Mouse (Mus musculus): ENCODE data around the gene Gm4131. TPM values are rescaled to one million over a fixed set of nuclear protein-coding genes. Genes with fewer than 3 reads are reported as not detected.

Gm4131 gene
- polyA plus RNA-seq, 1 experiment from 2014 or later, result not detected

GRCm38 (mm10) chr14:62575862-62576261, 9.1 kb upstream of the Gm4131 start:
- 65% methylated on average over 8 of the region's 8 CpGs for WGBS (ENCODE audit: insufficient replicate concordance)

GRCm38 (mm10) chr14:62574906-62575305, 8.2 kb upstream of the Gm4131 start:
- 59% methylated on average over 6 of the region's 6 CpGs for WGBS (ENCODE audit: insufficient replicate concordance)
- no peak overlapping the region for H3K4me3 ChIP-seq (ENCODE audit: low read depth, low read length)
- no peak overlapping the region for H3K9ac ChIP-seq (ENCODE audit: low read depth, low read length)
- H3K27me3 ChIP-seq (ENCODE audit: control insufficient read depth, insufficient read depth, low read depth, low read length), result no peaks in the 10 kb centered on the region
- no peak overlapping the region for H3K27ac ChIP-seq (ENCODE audit: low read length)
- H3K4me2 ChIP-seq (ENCODE audit: low read depth, low read length), result no peak overlapping the region
- no peak for ATAC-seq (ENCODE audit: low read depth)
- no peaks in the 10 kb centered on the region for H3K4me1 ChIP-seq (ENCODE audit: control insufficient read depth, low read depth, low read length)
- no peaks in the 10 kb centered on the region for H3K9me3 ChIP-seq (replicated peaks; ENCODE audit: control insufficient read depth, low read length)
- H3K36me3 ChIP-seq (ENCODE audit: control insufficient read depth, insufficient read depth), result no peaks in the 10 kb centered on the region

More at GRCm38 (mm10) chr14:62575862-62576261, 9.1 kb upstream of the Gm4131 start:
- Histone ChIP-seq H3K4me1 (ENCODE audit: control insufficient read depth, low read depth, low read length) (no peaks in the 10 kb centered on the region), H3K9ac (ENCODE audit: low read depth, low read length) (no peak overlapping the region), H3K27ac (ENCODE audit: low read length) (no peak overlapping the region), H3K4me3 (ENCODE audit: low read depth, low read length) (no peak overlapping the region), H3K4me2 (ENCODE audit: low read depth, low read length) (no peak overlapping the region), H3K27me3 (ENCODE audit: control insufficient read depth, insufficient read depth, low read depth, low read length) (no peaks in the 10 kb centered on the region), H3K36me3 (ENCODE audit: control insufficient read depth, insufficient read depth) (no peaks in the 10 kb centered on the region), H3K9me3 (replicated peaks; ENCODE audit: control insufficient read depth, low read length) (no peaks in the 10 kb centered on the region)
- no peak for ATAC-seq (ENCODE audit: low read depth)

- Histone ChIP-seq H3K36me3 (ENCODE audit: control insufficient read depth, insufficient read depth) (no peaks in the 10 kb centered on the region), H3K9me3 (replicated peaks; ENCODE audit: control insufficient read depth, low read length) (no peaks in the 10 kb centered on the region), H3K4me1 (ENCODE audit: control insufficient read depth, low read depth, low read length) (no peaks in the 10 kb centered on the region), H3K27ac (ENCODE audit: low read length) (no peak overlapping the region), H3K9ac (ENCODE audit: low read depth, low read length) (no peak overlapping the region), H3K4me3 (ENCODE audit: low read depth, low read length) (no peak overlapping the region), H3K4me2 (ENCODE audit: low read depth, low read length) (no peak overlapping the region), H3K27me3 (ENCODE audit: control insufficient read depth, insufficient read depth, low read depth, low read length) (no peaks in the 10 kb centered on the region)
- ATAC-seq (ENCODE audit: low read depth), result no peak
- 2% methylated on average over 2 of the region's 3 CpGs for WGBS (ENCODE audit: insufficient replicate concordance)
These were observed 6.7 kb upstream of the Gm4131 start for GRCm38 (mm10) chr14:62573454-62573853.

- Histone ChIP-seq H3K36me3 (ENCODE audit: control insufficient read depth, insufficient read depth) (no peaks in the 10 kb centered on the region), H3K4me2 (ENCODE audit: low read depth, low read length) (no peak overlapping the region), H3K27me3 (ENCODE audit: control insufficient read depth, insufficient read depth, low read depth, low read length) (no peaks in the 10 kb centered on the region), H3K9me3 (replicated peaks; ENCODE audit: control insufficient read depth, low read length) (no peaks in the 10 kb centered on the region), H3K4me3 (ENCODE audit: low read depth, low read length) (no peak overlapping the region), H3K4me1 (ENCODE audit: control insufficient read depth, low read depth, low read length) (no peaks in the 10 kb centered on the region), H3K27ac (ENCODE audit: low read length) (no peak overlapping the region), H3K9ac (ENCODE audit: low read depth, low read length) (no peak overlapping the region)
- WGBS (ENCODE audit: insufficient replicate concordance), result 40% methylated on average over 4 of the region's 4 CpGs
- no peak for ATAC-seq (ENCODE audit: low read depth)
These were observed 3.6 kb upstream of the Gm4131 start for GRCm38 (mm10) chr14:62570299-62570698.

GRCm38 (mm10) chr14:62569463-62569862, 2.7 kb upstream of the Gm4131 start:
- Histone ChIP-seq H3K4me2 (ENCODE audit: low read depth, low read length) (no peak overlapping the region), H3K9me3 (replicated peaks; ENCODE audit: control insufficient read depth, low read length) (no peaks in the 10 kb centered on the region), H3K4me1 (ENCODE audit: control insufficient read depth, low read depth, low read length) (no peaks in the 10 kb centered on the region), H3K4me3 (ENCODE audit: low read depth, low read length) (no peak overlapping the region), H3K27me3 (ENCODE audit: control insufficient read depth, insufficient read depth, low read depth, low read length) (no peaks in the 10 kb centered on the region), H3K27ac (ENCODE audit: low read length) (no peak overlapping the region), H3K9ac (ENCODE audit: low read depth, low read length) (no peak overlapping the region), H3K36me3 (ENCODE audit: control insufficient read depth, insufficient read depth) (no peaks in the 10 kb centered on the region)
- WGBS (ENCODE audit: insufficient replicate concordance), result 75% methylated on average over 5 of the region's 5 CpGs
- no peak for ATAC-seq (ENCODE audit: low read depth)

GRCm38 (mm10) chr14:62563679-62564078, 3.0 kb downstream of the Gm4131 start:
- no peak overlapping the region for H3K9ac ChIP-seq (ENCODE audit: low read depth, low read length)
- H3K4me1 ChIP-seq (ENCODE audit: control insufficient read depth, low read depth, low read length), result no peaks in the 10 kb centered on the region
- no peak for ATAC-seq (ENCODE audit: low read depth)
- no peak overlapping the region for H3K27ac ChIP-seq (ENCODE audit: low read length)
- no peak overlapping the region for H3K4me2 ChIP-seq (ENCODE audit: low read depth, low read length)
- 60% methylated on average over 7 of the region's 7 CpGs for WGBS (ENCODE audit: insufficient replicate concordance)
- H3K4me3 ChIP-seq (ENCODE audit: low read depth, low read length), result no peak overlapping the region
- no peaks in the 10 kb centered on the region for H3K27me3 ChIP-seq (ENCODE audit: control insufficient read depth, insufficient read depth, low read depth, low read length)
- no peaks in the 10 kb centered on the region for H3K9me3 ChIP-seq (replicated peaks; ENCODE audit: control insufficient read depth, low read length)
- H3K36me3 ChIP-seq (ENCODE audit: control insufficient read depth, insufficient read depth), result no peaks in the 10 kb centered on the region

GRCm38 (mm10) chr14:62561875-62562748, 4.6 kb downstream of the Gm4131 start:
- Histone ChIP-seq H3K36me3 (ENCODE audit: control insufficient read depth, insufficient read depth) (no peaks in the 10 kb centered on the region), H3K27ac (ENCODE audit: low read length) (no peak overlapping the region), H3K9ac (ENCODE audit: low read depth, low read length) (no peak overlapping the region), H3K4me2 (ENCODE audit: low read depth, low read length) (no peak overlapping the region), H3K9me3 (replicated peaks; ENCODE audit: control insufficient read depth, low read length) (no peaks in the 10 kb centered on the region), H3K4me1 (ENCODE audit: control insufficient read depth, low read depth, low read length) (no peaks in the 10 kb centered on the region), H3K4me3 (ENCODE audit: low read depth, low read length) (no peak overlapping the region), H3K27me3 (ENCODE audit: control insufficient read depth, insufficient read depth, low read depth, low read length) (peaks cover 4% of the 10 kb centered on the region)
- 51% methylated on average over 17 of the region's 17 CpGs for WGBS (ENCODE audit: insufficient replicate concordance)
- no peak for ATAC-seq (ENCODE audit: low read depth)

GRCm38 (mm10) chr14:62557111-62557510, 9.6 kb downstream of the Gm4131 start:
- Histone ChIP-seq H3K27me3 (ENCODE audit: control insufficient read depth, insufficient read depth, low read depth, low read length) (peaks cover 31% of the 10 kb centered on the region), H3K9me3 (replicated peaks; ENCODE audit: control insufficient read depth, low read length) (no peaks in the 10 kb centered on the region), H3K4me2 (ENCODE audit: low read depth, low read length) (no peak overlapping the region), H3K9ac (ENCODE audit: low read depth, low read length) (no peak overlapping the region), H3K36me3 (ENCODE audit: control insufficient read depth, insufficient read depth) (no peaks in the 10 kb centered on the region), H3K27ac (ENCODE audit: low read length) (no peak overlapping the region), H3K4me3 (ENCODE audit: low read depth, low read length) (no peak overlapping the region), H3K4me1 (ENCODE audit: control insufficient read depth, low read depth, low read length) (peaks cover 2% of the 10 kb centered on the region; the same call in 1 of the 2 replicates)
- ATAC-seq (ENCODE audit: low read depth), result no peak
- whole genome bisulfite sequencing (ENCODE audit: insufficient replicate concordance), result 58% methylated on average over 3 of the region's 3 CpGs
